In the genomic region with DNA sequence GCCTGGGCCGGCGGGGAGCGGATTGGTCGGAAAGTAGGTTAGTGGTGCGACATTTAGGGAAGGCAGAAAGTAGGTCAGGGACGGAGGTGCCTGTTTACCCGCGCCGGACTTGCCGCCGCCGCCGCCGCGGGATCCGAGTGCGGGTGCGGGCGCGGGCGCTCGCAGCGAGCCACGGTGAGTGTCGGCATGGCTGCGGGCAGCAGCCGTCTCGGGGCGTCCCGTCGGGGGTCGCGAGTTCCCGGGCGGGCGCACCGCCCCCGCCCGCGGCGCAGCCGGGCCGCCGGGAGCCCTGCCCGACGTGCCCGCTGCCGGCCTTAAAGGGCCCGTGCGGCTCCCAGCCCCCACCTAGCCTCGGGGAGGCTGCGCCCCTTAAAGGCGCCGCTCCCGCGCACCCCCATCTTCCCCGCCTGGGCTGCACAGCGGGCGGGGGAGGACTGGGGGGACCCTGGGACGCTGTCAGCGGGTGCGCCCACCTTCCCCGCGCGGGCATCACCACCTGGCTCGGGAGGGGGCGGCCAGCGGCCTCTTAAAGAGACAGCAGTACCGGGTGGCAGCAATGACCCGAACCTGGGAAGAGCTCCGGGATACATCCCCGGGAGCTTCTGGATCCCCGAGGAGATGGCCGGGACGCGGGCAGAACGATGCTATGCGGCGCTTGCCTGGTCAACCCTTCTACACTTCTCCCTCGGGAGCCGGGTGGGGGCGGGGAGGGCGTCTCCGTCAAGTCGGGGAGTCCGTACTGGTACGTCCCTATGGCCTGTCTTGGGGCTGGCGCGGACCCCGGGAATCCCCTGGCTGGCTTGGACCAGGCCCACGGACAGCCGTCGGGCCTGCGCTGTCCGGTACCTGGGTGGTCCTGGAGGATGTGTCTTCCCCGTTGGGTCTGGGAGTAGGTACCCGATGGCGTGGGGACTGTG, we compare ENCODE assay signal across 8 mouse cellular contexts. TPM values are rescaled to one million over a fixed set of nuclear protein-coding genes. Genes with fewer than 3 reads are reported as not detected.
DNase-seq lines count a peak whose midpoint lies in the region; ATAC-seq and TF ChIP-seq lines count a peak whose summit lies in the region.

No protein-coding gene starts in this region.

- peak overlapping the region; percentile 69 for H3K4me2 ChIP-seq in liver, postnatal 0 days (ENCODE audit: low read depth, low read length)

- peak overlapping the region; percentile 79 for H3K9ac ChIP-seq in liver, postnatal 0 days (replicated peaks)

- peak; percentile 84 for DNase-seq in adrenal gland, postnatal 14 days
- DNase-seq in heart, postnatal 14 days = peak; percentile 74 to 76
- DNase-seq in layer of hippocampus, adult 8-10 months (ENCODE audit: low spot score in 2 of 2) = peak; percentile 56 to 61
- peak; percentile 64 for DNase-seq in liver, postnatal 0 days
- peak; percentile 39 for DNase-seq in ovary, adult 18-20 months (ENCODE audit: low spot score)
- no peak for DNase-seq in yolk sac, embryonic 10.5 days (ENCODE audit: low spot score)

- H3K27ac ChIP-seq in embryonic fibroblast, embryonic 13.5 days (ENCODE audit: insufficient read depth, low read length) = 0 out of 2 replicates have a peak overlapping the region, but pooled peaks have one; percentile 35
- H3K27ac ChIP-seq in liver, postnatal 0 days (ENCODE audit: low read depth) = peak overlapping the region; percentile 96

- no peak for TF ChIP-seq EP300 in liver, postnatal 0 days (IDR thresholded peaks at IDR 0.05; ENCODE audit: low read depth)

- under 1% methylated on average over 82 of the region's 98 CpGs for WGBS in liver, postnatal 0 days (ENCODE audit: insufficient replicate concordance)

- no peaks in the 10 kb centered on the region for H3K36me3 ChIP-seq in E14TG2a.4 (ENCODE audit: insufficient read depth, low read length)
- H3K36me3 ChIP-seq in liver, postnatal 0 days (replicated peaks; ENCODE audit: insufficient read depth, low read length) = no peaks in the 10 kb centered on the region

- peaks cover 75% of the 10 kb centered on the region for H3K27me3 ChIP-seq in E14TG2a.4 (ENCODE audit: insufficient read depth, low read length)
- H3K27me3 ChIP-seq in liver, postnatal 0 days (ENCODE audit: insufficient read depth, low read length) = peaks cover 22% of the 10 kb centered on the region

- intact Hi-C loops in heart, postnatal 14 days (cut with DNase I) = loop anchor here (2.0 to 5.0 kb wide), 2 partner anchors 43 to 60 kb away; no protein-coding TSS in a partner anchor

- peak overlapping the region; percentile 96 for H3K4me3 ChIP-seq in E14TG2a.4 (replicated peaks; ENCODE audit: low read length)
- peak overlapping the region; percentile 73 for H3K4me3 ChIP-seq in embryonic fibroblast, embryonic 13.5 days (ENCODE audit: insufficient read depth, low read length)
- H3K4me3 ChIP-seq in liver, postnatal 0 days (ENCODE audit: low read depth, low read length) = peak overlapping the region; percentile 79

- H3K4me1 ChIP-seq in E14TG2a.4 (replicated peaks; ENCODE audit: low read depth, low read length) = peaks cover 16% of the 10 kb centered on the region
- peaks cover 11% of the 10 kb centered on the region; the same call in 1 of the 2 replicates for H3K4me1 ChIP-seq in embryonic fibroblast, embryonic 13.5 days (ENCODE audit: control insufficient read depth, insufficient read depth, low read length)
- H3K4me1 ChIP-seq in liver, postnatal 0 days (ENCODE audit: insufficient read depth) = peaks cover 2% of the 10 kb centered on the region

- peak; percentile 32; the same call in 1 of the 2 replicates for TF ChIP-seq POLR2A in embryonic fibroblast, embryonic 13.5 days (IDR thresholded peaks at IDR 0.05; ENCODE audit: low read depth, low read length)

- TF ChIP-seq CTCF in E14TG2a.4 (conservative IDR thresholded peaks at IDR 0.05; ENCODE audit: low read length) = no peak
- no peak for TF ChIP-seq CTCF in embryonic fibroblast, embryonic 13.5 days (IDR thresholded peaks at IDR 0.05; ENCODE audit: borderline replicate concordance, insufficient read depth, low read length)
- TF ChIP-seq CTCF in liver, postnatal 0 days (IDR thresholded peaks at IDR 0.05; ENCODE audit: low read depth) = no peak

- no peaks in the 10 kb centered on the region for H3K9me3 ChIP-seq in E14TG2a.4 (ENCODE audit: low read length)
- no peaks in the 10 kb centered on the region for H3K9me3 ChIP-seq in liver, postnatal 0 days (ENCODE audit: low read length)

- ATAC-seq in liver, postnatal 0 days = peak; percentile 62

RNA-seq across cellular contexts. Expression of a gene that starts 0.5 kb away (rescaled TPM):
- 30.6 and 41.6 TPM in 2 replicates for total RNA-seq in adrenal gland, postnatal 14 days (2021)
- polyA plus RNA-seq in embryonic fibroblast, embryonic 13.5 days (2011; ENCODE audit: insufficient read length, low read depth, missing spikeins) = 24.4 and 27.8 TPM in 2 replicates
- 1 to 10 TPM; 8.6 to 9.6 TPM for total RNA-seq in heart, postnatal 14 days (2021)
- 10 to 100 TPM; 28.3 to 37.8 (median 31.9) TPM for total RNA-seq in layer of hippocampus, adult 8-10 months (2022)
- polyA plus RNA-seq in liver, postnatal 0 days (2015; fragmentation: Nextera tagmentation; extraction: Ambion mirVana) = 7.0 and 8.9 TPM in 2 replicates
